In the genomic region with DNA sequence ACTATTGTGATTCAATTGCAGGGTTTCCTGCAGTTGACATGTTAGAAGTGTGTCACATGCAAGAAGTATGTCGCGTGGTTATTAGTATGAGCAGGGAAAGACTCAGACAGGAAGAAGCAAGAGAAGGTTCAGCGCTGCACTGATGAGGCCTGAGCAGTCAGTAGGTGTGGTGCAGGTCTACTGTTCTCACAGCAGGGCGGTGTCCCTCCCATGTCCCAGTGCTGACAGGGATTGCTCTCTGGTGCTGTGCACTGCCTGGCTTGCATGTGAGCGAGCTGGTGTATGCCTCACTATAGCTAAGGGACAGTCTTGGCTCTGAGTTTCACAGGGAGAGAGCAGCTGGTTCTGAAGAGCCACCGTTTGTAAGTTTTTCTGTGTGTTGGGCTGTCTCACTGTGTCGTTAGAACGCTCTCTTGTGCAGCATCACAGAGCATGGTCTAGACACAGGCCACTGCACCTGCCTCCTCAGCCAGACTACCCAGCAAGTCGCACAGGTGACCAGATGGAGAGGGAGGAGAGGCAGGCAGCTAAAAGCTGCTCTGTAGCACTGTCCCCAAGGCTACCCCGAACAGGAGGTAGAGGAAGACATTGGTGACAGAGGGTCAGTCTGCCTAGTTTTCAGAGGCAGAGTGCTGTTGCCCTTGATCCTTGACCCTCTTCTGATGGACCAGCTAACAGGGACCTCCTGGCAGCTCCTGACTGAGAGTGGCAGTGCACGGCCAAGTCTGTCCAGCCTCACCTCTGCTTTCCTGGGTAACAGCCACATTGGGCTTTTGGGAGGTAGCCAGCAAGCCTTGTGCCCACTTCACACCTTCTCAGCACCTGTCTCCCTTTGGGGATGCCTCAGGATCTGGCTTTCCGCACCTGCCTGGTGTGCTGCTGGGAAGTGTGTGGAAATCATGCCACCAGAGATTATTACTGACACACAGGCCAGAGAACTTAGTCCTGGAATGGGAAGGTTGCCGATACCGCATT, we compare ENCODE assay signal across 13 mouse cellular contexts. TPM values are rescaled to one million over a fixed set of nuclear protein-coding genes. Genes with fewer than 3 reads are reported as not detected.
DNase-seq lines count a peak whose midpoint lies in the region; ATAC-seq and TF ChIP-seq lines count a peak whose summit lies in the region.
"Had no signal": no experiment of that assay in that cellular context is flagged by ENCODE, and none has a peak within 500 bp of the region (broad histone marks: within the 10 kb centered on the region; RNA-seq: fewer than 3 reads in every experiment).

No protein-coding gene starts in this region.

- no peak overlapping the region for H3K4me3 ChIP-seq in intestine, embryonic 16.5 days (ENCODE audit: low read length)
- H3K4me3 ChIP-seq in intestine, postnatal 0 days (ENCODE audit: low read depth, low read length) = no peak overlapping the region
- H3K4me3 ChIP-seq in lung, postnatal 0 days (ENCODE audit: low read depth, low read length) = no peak overlapping the region
- H3K4me3 ChIP-seq: hindbrain, embryonic 10.5 days; midbrain, embryonic 10.5 days; neural tube, embryonic 15.5 days had no signal

- no peak for TF ChIP-seq EP300 in lung, postnatal 0 days (IDR thresholded peaks at IDR 0.05)

- H3K36me3 ChIP-seq in intestine, embryonic 16.5 days (ENCODE audit: control insufficient read depth, insufficient read depth, low read length) = peaks cover 8% of the 10 kb centered on the region; the same call in 1 of the 2 replicates
- peaks cover 31% of the 10 kb centered on the region for H3K36me3 ChIP-seq in intestine, postnatal 0 days (ENCODE audit: control insufficient read depth, insufficient read depth)
- H3K36me3 ChIP-seq in lung, postnatal 0 days (ENCODE audit: insufficient read depth, low read length) = peaks cover 6% of the 10 kb centered on the region; the same call in 1 of the 2 replicates

- TF ChIP-seq CTCF in intestine, postnatal 0 days (IDR thresholded peaks at IDR 0.05; ENCODE audit: low read depth) = no peak
- no peak for TF ChIP-seq CTCF in lung, postnatal 0 days (IDR thresholded peaks at IDR 0.05)

- intact Hi-C loops in heart, postnatal 10 days (cut with DNase I) = no loop called here

- no peak overlapping the region for H3K27ac ChIP-seq in intestine, embryonic 16.5 days (ENCODE audit: low read length)
- no peak overlapping the region for H3K27ac ChIP-seq in intestine, postnatal 0 days (ENCODE audit: low read depth, low read length)
- no peak overlapping the region for H3K27ac ChIP-seq in lung, postnatal 0 days (ENCODE audit: low read length)
- H3K27ac ChIP-seq: hindbrain, embryonic 10.5 days; midbrain, embryonic 10.5 days; neural tube, embryonic 15.5 days had no signal

- peak; percentile 37 to 45 for DNase-seq in cerebellum, adult 18-20 months
- DNase-seq in cerebellum, adult 9-11 months = peak; percentile 54
- peak; percentile 39 to 60 for DNase-seq in heart, postnatal 10 days
- DNase-seq in lung, postnatal 0 days (ENCODE audit: low spot score) = no peak
- DNase-seq in Muller cell, postnatal 12 days (ENCODE audit: inconsistent ontology term) = no peak
- DNase-seq: gastrocnemius, postnatal 25 days; kidney, adult 11 months; lung, postnatal 36 days had no signal

- H3K4me2 ChIP-seq in intestine, embryonic 16.5 days (ENCODE audit: low read depth, low read length) = no peak overlapping the region
- H3K4me2 ChIP-seq in intestine, postnatal 0 days (replicated peaks; ENCODE audit: low read depth) = no peak overlapping the region
- H3K4me2 ChIP-seq in lung, postnatal 0 days (replicated peaks; ENCODE audit: low read depth, low read length) = no peak overlapping the region
- H3K4me2 ChIP-seq: neural tube, embryonic 15.5 days had no signal

- WGBS in intestine, embryonic 16.5 days = 92% methylated on average over 14 of the region's 14 CpGs
- 83% methylated on average over 14 of the region's 14 CpGs for WGBS in intestine, postnatal 0 days
- 91% methylated on average over 14 of the region's 14 CpGs for WGBS in lung, postnatal 0 days

- H3K4me1 ChIP-seq in intestine, embryonic 16.5 days (ENCODE audit: control insufficient read depth, insufficient read depth, low read length) = no peaks in the 10 kb centered on the region
- no peaks in the 10 kb centered on the region for H3K4me1 ChIP-seq in intestine, postnatal 0 days (replicated peaks; ENCODE audit: control insufficient read depth, insufficient read depth, low read length)
- no peaks in the 10 kb centered on the region for H3K4me1 ChIP-seq in lung, postnatal 0 days (ENCODE audit: insufficient read depth, low read depth, low read length)
- H3K4me1 ChIP-seq: hindbrain, embryonic 10.5 days; midbrain, embryonic 10.5 days had no signal

- peak; percentile 57; the same call in 1 of the 2 replicates for ATAC-seq in intestine, embryonic 16.5 days
- no peak for ATAC-seq in intestine, postnatal 0 days
- ATAC-seq in lung, postnatal 0 days = no peak

- H3K27me3 ChIP-seq in intestine, embryonic 16.5 days (replicated peaks; ENCODE audit: control insufficient read depth, insufficient read depth, low read length) = no peaks in the 10 kb centered on the region
- H3K27me3 ChIP-seq in intestine, postnatal 0 days (replicated peaks; ENCODE audit: control insufficient read depth, insufficient read depth, low read length) = no peaks in the 10 kb centered on the region
- no peaks in the 10 kb centered on the region for H3K27me3 ChIP-seq in lung, postnatal 0 days (replicated peaks; ENCODE audit: insufficient read depth, low read length)
- H3K27me3 ChIP-seq: neural tube, embryonic 15.5 days had no signal

- no peak overlapping the region for H3K9ac ChIP-seq in intestine, embryonic 16.5 days (ENCODE audit: low read depth, low read length)
- no peak overlapping the region for H3K9ac ChIP-seq in intestine, postnatal 0 days (ENCODE audit: low read depth, low read length)
- H3K9ac ChIP-seq in lung, postnatal 0 days (replicated peaks; ENCODE audit: low read depth) = no peak overlapping the region
- H3K9ac ChIP-seq: neural tube, embryonic 15.5 days had no signal

- H3K9me3 ChIP-seq in intestine, embryonic 16.5 days (ENCODE audit: control insufficient read depth, low read length) = no peaks in the 10 kb centered on the region
- H3K9me3 ChIP-seq in intestine, postnatal 0 days (ENCODE audit: control insufficient read depth) = no peaks in the 10 kb centered on the region
- H3K9me3 ChIP-seq in lung, postnatal 0 days (ENCODE audit: low read length) = no peaks in the 10 kb centered on the region
- H3K9me3 ChIP-seq: hindbrain, embryonic 10.5 days; midbrain, embryonic 10.5 days; neural tube, embryonic 15.5 days had no signal

RNA-seq across cellular contexts. Expression of a gene that starts 15.3 kb away (rescaled TPM):
- polyA plus RNA-seq in intestine, embryonic 16.5 days (2015; fragmentation: Nextera tagmentation; extraction: Ambion mirVana) = 71.0 and 73.6 TPM in 2 replicates
- 25.7 and 29.7 TPM in 2 replicates for polyA plus RNA-seq in intestine, postnatal 0 days (2015; fragmentation: Nextera tagmentation; extraction: Ambion mirVana)
- total RNA-seq in heart, postnatal 10 days (2021) = 100 to 1,000 TPM in 1 of 2 experiments, 10 to 100 TPM in 1; 98.5 to 107 TPM
- polyA plus RNA-seq in lung, postnatal 0 days (2015; fragmentation: Nextera tagmentation; extraction: Ambion mirVana) = 23.0 and 24.9 TPM in 2 replicates

RNA-seq across cellular contexts. Expression of a gene that starts 40.0 kb away (rescaled TPM):
- 27.0 and 29.0 TPM in 2 replicates for polyA plus RNA-seq in intestine, embryonic 16.5 days (2015; fragmentation: Nextera tagmentation; extraction: Ambion mirVana)
- polyA plus RNA-seq in intestine, postnatal 0 days (2015; fragmentation: Nextera tagmentation; extraction: Ambion mirVana) = 15.4 and 16.6 TPM in 2 replicates
- total RNA-seq in heart, postnatal 10 days (2021) = 10 to 100 TPM; 10.3 to 12.5 TPM
- polyA plus RNA-seq in lung, postnatal 0 days (2015; fragmentation: Nextera tagmentation; extraction: Ambion mirVana) = 31.0 and 33.3 TPM in 2 replicates

RNA-seq across cellular contexts. Expression of a gene that starts 47.3 kb away (rescaled TPM):
- polyA plus RNA-seq in intestine, embryonic 16.5 days (2015; fragmentation: Nextera tagmentation; extraction: Ambion mirVana) = 15.5 and 16.7 TPM in 2 replicates
- polyA plus RNA-seq in intestine, postnatal 0 days (2015; fragmentation: Nextera tagmentation; extraction: Ambion mirVana) = 10.6 and 11.0 TPM in 2 replicates
- 10 to 100 TPM in 1 of 2 experiments, 1 to 10 TPM in 1; 8.5 to 11.3 TPM for total RNA-seq in heart, postnatal 10 days (2021)
- 18.0 TPM in 2 replicates for polyA plus RNA-seq in lung, postnatal 0 days (2015; fragmentation: Nextera tagmentation; extraction: Ambion mirVana)

RNA-seq across cellular contexts. Expression of a gene that starts 59.8 kb away (rescaled TPM):
- polyA plus RNA-seq in intestine, embryonic 16.5 days (2015; fragmentation: Nextera tagmentation; extraction: Ambion mirVana) = 7.4 and 8.3 TPM in 2 replicates
- 5.3 and 5.8 TPM in 2 replicates for polyA plus RNA-seq in intestine, postnatal 0 days (2015; fragmentation: Nextera tagmentation; extraction: Ambion mirVana)
- total RNA-seq in heart, postnatal 10 days (2021) = 10 to 100 TPM; 43.5 to 49.4 TPM
- 13.4 and 13.7 TPM in 2 replicates for polyA plus RNA-seq in lung, postnatal 0 days (2015; fragmentation: Nextera tagmentation; extraction: Ambion mirVana)

Comparison
In these comparisons a context has a peak if more than half of its experiments do, and no peak if none do; other contexts are left out.
1. DNase-seq: peak in cerebellum, adult 18-20 months (2 of 2), cerebellum, adult 9-11 months (single experiment) and heart, postnatal 10 days (2 of 2); none in lung, postnatal 0 days (single experiment) and Muller cell, postnatal 12 days (single experiment).